Comparison of ENCODE assay signal across 24 mouse cellular contexts in the genomic region with DNA sequence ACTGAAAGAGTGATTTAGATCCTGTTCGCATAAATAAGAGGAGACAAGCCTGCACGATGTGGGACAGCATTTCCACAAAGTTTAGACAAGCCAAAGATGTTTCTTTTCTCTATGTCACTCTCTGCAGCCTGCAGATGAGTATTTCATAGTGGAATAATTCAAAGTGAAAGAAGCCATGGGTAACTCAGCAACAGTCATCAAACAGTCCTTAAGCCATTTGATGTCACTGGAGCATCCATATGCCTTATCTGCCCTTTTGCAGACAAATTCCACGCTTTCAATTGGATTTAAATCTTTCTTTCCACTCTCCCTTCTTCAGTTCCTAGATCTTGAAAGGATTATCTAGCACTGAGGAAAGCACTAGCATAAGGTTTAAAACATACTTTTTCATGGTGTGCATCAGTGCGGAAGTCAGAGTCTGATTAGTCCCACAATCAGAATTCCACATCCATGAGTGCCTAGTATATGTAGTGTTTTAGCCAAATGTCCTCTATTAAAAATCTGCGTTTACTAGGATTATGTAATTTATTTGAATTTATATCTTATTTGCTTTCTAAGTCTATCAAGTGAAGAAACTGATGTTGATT.
"Had no signal": no experiment of that assay in that cellular context is flagged by ENCODE, and none has a peak within 500 bp of the region (broad histone marks: within the 10 kb centered on the region; RNA-seq: fewer than 3 reads in every experiment).

No protein-coding gene starts in this region.

- H3K9ac ChIP-seq: forebrain, postnatal 0 days; heart, embryonic 13.5 days; heart, embryonic 15.5 days; hindbrain, embryonic 12.5 days; hindbrain, embryonic 14.5 days; kidney, embryonic 15.5 days; limb, embryonic 12.5 days had no signal

- H3K4me1 ChIP-seq: heart, embryonic 13.5 days; heart, embryonic 15.5 days; hindbrain, embryonic 12.5 days; kidney, embryonic 15.5 days; limb, embryonic 10.5 days; limb, embryonic 12.5 days had no signal

- DNase-seq: forebrain, postnatal 0 days; gastrocnemius, postnatal 14 days; gastrocnemius, postnatal 36 days; heart, adult 11 months; heart, adult 2 months; heart, postnatal 14 days; heart, postnatal 36 days; kidney, adult 11 months; kidney, adult 2 months; kidney, adult 9 months; kidney, postnatal 14 days; kidney, postnatal 36 days had no signal

- H3K36me3 ChIP-seq: heart, embryonic 13.5 days; heart, embryonic 15.5 days; hindbrain, embryonic 12.5 days; kidney, embryonic 15.5 days; limb, embryonic 10.5 days; limb, embryonic 12.5 days had no signal

- H3K9me3 ChIP-seq: heart, embryonic 13.5 days; heart, embryonic 15.5 days; hindbrain, embryonic 12.5 days; kidney, embryonic 15.5 days; limb, embryonic 10.5 days; limb, embryonic 12.5 days had no signal

- H3K27me3 ChIP-seq: heart, embryonic 13.5 days; heart, embryonic 15.5 days; hindbrain, embryonic 12.5 days; kidney, embryonic 15.5 days; limb, embryonic 12.5 days had no signal

- H3K27ac ChIP-seq: heart, adult 2 months; heart, embryonic 13.5 days; heart, embryonic 15.5 days; hindbrain, embryonic 12.5 days; hindbrain, embryonic 14.5 days; hindbrain, postnatal 0 days; kidney, embryonic 15.5 days; kidney, postnatal 0 days; left cerebral cortex, adult 2 months; limb, embryonic 10.5 days; limb, embryonic 12.5 days had no signal

- H3K4me2 ChIP-seq: heart, embryonic 11.5 days; heart, embryonic 13.5 days; heart, embryonic 15.5 days; hindbrain, embryonic 12.5 days; hindbrain, embryonic 14.5 days; kidney, embryonic 15.5 days; limb, embryonic 12.5 days had no signal

- ATAC-seq: forebrain, postnatal 0 days; hindbrain, postnatal 0 days; intestine, embryonic 16.5 days had no signal

- H3K4me3 ChIP-seq: heart, adult 2 months; heart, embryonic 13.5 days; heart, embryonic 15.5 days; hindbrain, embryonic 12.5 days; kidney, embryonic 15.5 days; left cerebral cortex, adult 2 months; limb, embryonic 10.5 days; limb, embryonic 12.5 days had no signal
